Mouse (Mus musculus): ENCODE results near the gene Gm42791.

Gm42791 gene

DNA sequence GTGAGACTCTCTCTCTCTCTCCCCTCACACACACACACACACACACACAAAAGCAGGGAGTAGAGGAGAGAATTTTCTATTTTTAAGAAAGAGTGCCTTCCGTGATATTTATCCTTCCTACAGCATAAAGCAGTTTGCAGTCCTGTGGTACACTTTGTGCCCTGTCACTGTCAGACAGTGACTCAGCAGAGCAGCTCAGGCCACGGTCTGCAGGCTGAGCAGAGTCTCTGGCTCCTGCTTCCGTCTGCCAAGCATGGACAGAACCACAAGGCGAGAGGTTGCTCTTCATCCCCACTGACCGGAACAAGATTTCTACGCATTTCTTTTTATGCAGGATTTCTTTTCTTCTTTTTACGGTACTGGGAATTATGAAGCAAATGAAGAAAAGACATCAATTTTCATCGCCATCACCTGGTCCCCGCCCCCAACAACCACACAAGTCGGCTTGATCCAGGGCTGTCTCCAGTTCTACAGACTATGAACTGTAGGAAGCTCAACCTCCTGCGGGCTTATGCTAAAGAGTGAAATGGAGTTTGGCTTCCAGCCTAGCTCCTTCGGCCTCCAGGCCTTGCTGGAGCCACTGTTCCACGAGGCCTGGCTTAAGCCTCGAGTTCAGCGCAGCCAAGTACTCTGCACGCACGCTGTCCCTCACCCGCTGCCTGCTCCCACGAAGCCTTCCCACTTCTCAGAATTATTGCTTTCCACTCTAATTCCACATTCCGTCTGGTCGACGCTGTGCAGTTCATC, 40.5 kb downstream of the Gm42791 start:
- no peak for DNase-seq (ENCODE audit: low read depth in 1 of 2, low spot score in 2 of 2)

DNA sequence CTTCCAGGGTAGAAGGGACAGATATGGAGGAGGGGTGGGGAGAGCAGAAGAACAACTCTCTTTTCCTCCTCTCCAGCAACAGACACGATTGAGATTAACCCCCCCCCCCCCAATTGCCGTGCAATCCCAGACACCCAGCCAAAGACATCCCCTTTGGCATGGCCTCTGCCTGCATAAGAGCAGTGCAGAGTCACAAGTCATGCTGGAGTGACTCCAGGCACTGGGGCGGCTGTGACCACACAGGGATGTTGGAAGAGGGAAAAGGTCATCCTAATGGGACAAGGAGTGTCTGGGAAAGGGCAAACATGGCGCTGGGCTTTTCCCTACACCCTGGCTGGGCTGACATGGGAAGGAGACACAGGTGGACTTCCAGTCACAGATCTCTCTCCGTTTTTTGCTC, 41.8 kb downstream of the Gm42791 start:
- no peak for DNase-seq (ENCODE audit: low read depth in 1 of 2, low spot score in 2 of 2)

DNA sequence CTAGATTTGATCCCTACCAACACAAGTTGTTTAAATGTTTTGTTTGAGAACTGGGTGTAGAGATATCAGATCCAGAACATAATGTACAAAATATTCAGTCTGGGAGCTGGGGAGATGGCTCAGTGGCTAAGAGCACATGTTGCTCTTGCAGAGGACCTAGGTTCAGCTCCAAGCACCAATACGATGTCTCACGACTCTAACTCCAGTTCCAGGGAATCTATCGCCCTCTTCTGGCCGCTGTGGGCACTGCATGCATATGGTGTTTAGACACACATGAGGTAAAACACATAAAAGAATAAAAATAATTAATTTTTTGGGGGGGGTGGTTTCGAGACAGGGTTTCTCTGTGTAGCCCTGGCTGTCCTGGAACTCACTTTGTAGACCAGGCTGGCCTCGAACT, 42.5 kb downstream of the Gm42791 start:
- peak in 1 of 2 experiments; percentile 29 for DNase-seq (ENCODE audit: low read depth in 1 of 2, low spot score in 2 of 2)

DNA sequence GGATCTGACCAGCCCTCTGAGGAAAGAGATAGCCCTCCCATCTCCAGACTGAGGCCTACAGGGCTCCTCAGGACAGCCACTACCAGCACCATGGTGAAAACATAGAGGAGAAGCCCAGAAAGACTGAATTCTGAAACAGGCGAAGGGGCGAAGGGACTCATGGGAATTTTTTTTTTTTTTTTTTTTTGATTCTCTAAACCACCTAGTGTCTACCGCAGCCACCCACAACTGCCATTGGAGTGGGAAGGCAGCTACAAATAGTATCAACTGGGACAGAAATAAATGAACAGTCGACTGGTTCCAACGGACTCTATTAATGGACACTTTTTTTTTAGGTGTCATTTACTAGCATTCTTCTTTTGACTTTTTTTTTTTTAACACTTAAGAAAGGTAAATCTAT, 43.6 kb downstream of the Gm42791 start:
- no peak for DNase-seq (ENCODE audit: low read depth in 1 of 2, low spot score in 2 of 2)

DNA sequence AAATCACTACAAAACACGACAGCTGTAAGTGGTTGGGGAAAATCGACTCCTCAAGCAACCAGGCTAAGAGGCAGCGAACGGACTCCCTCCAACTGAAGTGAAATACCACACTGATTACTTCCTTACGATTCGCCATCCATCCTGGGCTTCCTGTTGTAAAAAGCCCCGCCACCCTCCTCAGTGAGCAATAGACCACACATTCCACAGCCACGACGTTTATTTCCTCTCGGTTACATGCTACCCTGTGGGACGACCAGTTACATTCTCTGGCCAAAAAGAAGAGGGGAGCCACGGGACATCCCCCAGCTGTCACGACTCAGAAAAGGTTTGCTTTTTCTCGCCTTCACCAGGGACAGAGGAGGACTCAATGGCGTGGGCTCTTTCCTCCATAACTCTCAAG, 44.9 kb downstream of the Gm42791 start:
- no peak for DNase-seq (ENCODE audit: low read depth in 1 of 2, low spot score in 2 of 2)

DNA sequence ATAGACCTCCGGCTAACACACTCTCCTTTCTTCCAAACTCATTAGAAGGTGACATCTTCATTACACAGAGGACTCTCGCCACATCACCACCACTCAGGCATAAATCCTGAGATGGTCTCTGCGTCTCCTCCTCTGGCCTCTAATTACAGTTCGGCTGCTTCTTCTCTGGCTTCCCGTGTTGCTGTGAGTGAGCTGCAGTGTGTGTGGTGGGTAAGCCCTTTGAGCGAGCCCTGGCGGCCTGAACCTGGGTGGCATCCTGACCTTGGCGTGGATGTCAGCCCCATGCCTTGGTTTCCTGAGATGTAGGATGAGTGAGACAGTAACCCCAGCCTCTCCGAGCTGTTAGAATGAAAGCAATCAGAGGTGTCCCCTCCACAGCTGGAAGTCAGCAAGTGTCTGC, 46.4 kb downstream of the Gm42791 start:
- DNase-seq (ENCODE audit: low read depth in 1 of 2, low spot score in 2 of 2): no peak

DNA sequence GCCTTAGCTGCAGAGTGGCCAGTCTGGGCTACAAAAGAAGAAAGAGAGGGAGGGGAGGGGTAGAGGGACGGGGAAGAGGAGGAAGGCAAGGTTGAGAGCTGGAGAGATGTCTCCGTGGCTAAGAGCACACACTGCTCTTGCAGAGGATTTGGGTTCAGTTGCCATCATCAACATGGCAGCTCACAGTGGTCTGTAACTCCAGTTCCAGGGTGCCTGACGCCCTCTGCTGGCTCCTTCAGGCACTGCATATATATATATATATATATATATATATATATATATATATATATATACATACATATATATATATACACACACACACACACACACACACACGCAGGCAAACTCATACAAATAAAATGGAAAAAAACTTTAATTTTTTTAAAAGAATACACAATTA, 47.5 kb downstream of the Gm42791 start:
- DNase-seq (ENCODE audit: low read depth in 1 of 2, low spot score in 2 of 2): no peak

DNA sequence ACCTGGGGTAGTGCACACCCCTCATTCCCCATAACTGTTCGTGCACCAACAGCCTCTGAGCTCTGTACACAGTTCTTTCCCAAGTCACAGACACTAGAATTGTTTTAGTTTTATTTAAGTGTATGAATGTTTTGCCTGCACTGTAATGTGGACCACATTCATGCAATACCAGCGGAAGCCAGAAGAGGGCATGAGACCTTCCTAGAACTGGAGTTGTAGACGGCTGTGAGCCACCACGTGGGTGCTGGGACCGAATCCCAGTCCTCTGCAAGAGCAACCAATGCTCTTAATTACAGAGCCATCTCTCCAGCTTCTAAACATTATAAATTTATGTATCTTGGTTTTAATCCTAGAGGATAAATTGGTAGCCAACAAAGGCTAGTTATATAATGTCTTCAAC, 48.2 kb downstream of the Gm42791 start:
- DNase-seq (ENCODE audit: low read depth in 1 of 2, low spot score in 2 of 2): no peak

DNA sequence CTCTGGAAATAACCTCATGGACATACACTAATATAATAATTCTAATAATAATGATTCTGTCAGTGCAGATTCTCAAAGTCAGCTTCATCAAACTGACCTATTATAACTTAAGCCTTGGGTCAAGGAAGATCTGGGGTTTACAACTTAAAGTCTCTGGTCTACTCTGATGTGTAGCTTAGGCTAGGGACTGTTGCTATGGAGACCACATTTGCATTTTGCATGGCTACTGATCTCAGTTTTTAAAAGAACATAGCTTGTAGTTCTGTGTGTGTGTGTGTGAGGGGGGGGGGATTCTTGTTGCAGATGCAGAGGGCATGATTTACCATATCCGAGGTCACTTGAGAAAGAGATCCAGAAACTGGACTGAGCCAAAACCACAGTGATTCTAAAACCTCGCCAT, 49.2 kb downstream of the Gm42791 start:
- no peak for DNase-seq (ENCODE audit: low read depth in 1 of 2, low spot score in 2 of 2)

DNA sequence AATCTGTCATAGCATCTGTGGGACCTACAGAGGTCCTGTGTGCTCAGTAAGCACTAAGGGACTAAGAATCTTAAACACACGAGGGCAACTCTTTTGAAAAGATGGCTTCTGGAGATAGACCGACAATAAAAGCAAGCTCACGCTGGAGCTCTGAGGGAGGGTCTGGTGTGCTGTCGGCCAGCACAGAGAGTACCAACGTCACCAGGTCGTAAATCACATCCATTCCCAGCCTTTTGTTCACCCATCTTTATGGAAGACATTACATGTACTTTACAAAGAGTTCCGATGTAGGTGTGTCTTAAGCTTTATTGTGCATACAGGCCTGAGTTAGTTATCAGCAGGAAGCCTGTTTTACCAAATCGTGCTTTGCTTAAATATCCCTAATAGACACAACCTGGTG, 50.9 kb downstream of the Gm42791 start:
- DNase-seq (ENCODE audit: low read depth in 1 of 2, low spot score in 2 of 2): no peak

DNA sequence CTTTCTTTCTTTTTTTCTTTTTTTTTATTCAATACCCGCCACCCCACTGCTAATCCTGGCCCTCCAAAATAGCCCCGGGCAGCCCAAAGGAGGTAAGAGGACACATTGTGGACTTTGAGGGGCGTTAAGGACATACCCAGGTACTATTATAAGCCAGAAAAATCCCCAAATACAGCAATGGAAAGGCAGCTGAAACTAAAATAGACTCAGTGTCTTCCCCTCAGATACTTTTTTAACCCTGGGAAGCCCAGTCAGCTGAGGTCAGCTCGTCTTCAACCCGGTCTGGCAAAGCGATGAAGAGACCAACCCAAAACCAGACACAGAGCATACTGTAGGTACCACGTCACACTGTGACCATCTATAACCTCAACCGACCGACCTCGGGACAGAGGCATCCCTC, 51.5 kb downstream of the Gm42791 start:
- DNase-seq (ENCODE audit: low read depth in 1 of 2, low spot score in 2 of 2): no peak

DNA sequence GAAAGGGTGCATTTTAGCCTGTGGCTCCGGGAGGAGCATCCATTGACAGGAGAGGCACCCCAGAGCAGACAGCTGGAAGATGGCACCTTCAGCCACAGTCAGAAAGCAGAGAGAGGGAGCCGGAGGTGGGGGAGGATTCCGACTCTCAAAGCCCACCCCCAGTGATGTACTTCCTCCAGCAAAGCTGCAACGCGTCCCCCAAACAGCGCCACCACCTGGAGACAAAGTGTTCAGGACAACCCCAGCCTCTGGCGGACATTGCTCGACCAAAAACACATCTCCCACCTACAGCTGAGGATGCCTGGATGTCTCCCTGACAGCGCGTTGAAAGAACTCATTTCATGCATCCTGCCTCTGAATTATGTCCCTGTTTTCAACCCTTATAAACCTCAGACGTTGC, 52.0 kb downstream of the Gm42791 start:
- no peak for DNase-seq (ENCODE audit: low read depth in 1 of 2, low spot score in 2 of 2)

DNA sequence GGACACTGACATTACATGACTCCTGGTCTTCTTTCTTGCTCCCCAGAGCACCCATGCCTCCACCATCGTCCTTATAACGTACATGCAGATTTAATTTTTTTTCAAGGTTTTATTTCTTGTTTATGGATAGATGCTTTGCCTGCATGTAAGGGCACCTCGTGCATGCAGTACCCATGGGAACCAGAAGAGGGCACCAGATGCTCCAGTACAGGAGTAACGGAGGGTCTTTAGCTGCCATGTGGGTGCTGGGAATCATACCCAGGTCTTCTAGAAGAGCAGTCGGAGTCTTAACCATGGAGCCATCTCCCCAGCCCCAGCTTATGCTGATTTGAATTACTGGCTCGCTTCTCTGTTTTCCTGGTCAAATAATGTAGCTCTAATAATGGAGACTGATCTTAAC, 52.6 kb downstream of the Gm42791 start:
- DNase-seq (ENCODE audit: low read depth in 1 of 2, low spot score in 2 of 2): no peak

DNA sequence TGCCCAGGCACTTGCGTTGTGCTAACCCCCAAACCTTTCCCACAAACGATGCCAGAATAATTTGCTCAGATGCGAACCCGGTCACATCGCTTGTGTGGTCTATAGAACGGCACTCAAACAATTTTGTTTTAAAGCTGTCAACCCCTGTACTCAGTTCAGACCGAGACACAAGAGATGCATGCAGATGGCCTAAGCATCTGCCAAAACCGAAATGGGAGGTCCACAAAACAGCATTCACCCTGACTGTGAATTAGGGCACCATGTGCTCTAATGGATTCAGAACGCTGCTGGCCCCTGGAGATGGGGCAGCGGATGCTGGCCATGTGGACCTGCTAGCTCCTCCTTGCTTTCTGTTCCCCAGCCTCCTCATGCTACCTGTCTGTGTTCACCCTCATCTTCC, 53.1 kb downstream of the Gm42791 start:
- DNase-seq (ENCODE audit: low read depth in 1 of 2, low spot score in 2 of 2): no peak

DNA sequence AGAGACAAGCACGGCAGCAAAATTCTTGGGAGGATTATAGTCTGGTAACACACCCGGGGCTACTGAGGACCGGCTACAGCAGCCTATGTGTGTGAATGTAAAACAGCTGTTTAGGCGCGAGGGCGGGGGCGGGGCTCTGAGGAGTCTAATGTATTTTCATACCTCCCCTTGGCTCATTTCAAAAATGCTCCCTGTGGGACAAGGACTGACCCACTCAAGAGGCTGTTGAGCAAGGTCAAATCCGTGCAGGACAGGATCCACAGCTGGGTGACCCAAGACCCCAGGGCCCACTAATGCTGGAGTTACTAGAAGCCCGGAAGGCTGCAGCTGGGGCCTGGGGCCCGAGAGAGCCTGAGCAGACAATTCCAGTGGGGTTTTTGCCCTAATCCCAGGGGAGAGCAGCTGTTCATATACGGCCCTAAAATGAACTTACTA, 55.0 kb downstream of the Gm42791 start:
- no peak for DNase-seq (ENCODE audit: low read depth in 1 of 2, low spot score in 2 of 2)

DNA sequence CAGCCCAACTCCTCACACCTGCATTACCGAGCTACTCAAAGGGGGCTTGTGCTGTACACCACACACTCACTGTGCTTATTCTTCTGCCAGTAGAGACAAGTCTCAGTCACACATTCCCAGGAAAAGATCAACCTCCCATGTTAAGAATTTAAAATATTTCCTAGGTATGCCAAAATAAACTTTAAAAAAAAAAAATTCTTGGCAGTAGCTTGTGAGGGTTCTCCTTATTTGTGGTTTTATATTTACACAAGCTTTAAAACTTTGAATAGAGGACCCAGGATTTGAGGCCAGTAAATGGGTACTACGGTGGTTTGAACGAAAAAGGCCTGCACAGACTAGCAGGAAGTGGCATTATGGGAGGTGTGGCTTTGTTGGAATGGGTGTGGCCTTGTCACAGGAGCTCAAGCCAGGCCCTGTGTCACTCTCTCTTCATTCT, 58.4 kb downstream of the Gm42791 start:
- DNase-seq (ENCODE audit: low read depth in 1 of 2, low spot score in 2 of 2): no peak

DNA sequence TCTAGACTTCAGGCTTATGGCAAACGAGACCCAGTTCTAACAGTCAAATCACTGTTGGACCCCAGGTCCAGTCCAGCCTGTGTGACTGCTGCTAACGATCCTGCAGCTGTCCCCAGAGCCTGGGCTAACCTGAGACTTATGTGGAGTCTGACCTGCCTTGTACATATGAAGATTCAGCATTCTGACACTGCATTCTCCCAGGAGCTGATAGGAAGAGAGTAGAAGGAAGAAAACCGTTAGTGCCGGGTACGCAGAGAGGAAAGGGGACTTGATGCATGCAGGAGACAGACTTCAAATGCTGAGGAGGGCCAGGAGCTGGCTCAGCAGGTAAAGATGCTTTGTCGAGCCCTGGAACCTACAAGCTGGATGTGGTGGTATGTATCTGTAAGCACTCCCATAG, 59.1 kb downstream of the Gm42791 start:
- no peak for DNase-seq (ENCODE audit: low read depth in 1 of 2, low spot score in 2 of 2)

DNA sequence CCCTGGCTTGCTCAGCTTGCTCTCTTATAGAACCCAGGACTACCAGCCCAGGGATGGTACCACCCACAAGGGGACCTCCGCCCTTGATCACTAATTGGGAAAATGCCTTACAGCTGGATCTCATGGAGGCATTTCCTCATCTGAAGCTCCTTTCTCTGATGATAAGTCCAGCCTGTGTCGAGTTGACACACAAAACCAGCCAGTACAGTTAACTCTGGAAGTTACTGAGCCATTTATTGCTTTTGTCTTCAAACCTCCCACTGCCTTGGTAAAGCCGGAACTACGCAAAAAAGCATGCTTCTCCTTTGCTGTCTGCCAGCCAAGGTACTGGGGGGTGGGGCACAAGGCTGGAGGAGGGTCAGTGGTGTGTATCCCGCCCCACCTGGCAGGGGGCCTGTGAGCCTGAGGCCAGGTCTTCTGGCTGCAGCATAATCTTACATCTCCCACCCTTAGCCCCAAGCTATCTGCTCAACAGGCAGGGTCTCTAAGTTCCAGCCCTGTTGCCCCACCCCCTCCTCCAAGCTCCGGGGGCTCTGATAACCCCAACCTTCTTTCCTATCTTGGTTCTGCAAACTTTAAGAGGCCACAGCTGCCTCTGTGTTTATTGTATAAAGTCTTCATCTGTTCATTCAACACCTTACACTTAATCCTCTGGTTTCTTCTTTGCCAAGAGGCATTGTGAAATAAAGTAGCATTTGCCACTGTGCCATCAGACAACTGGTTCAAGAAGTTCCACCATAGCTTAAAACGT, 59.7 kb downstream of the Gm42791 start:
- DNase-seq (ENCODE audit: low read depth in 1 of 2, low spot score in 2 of 2): no peak

DNA sequence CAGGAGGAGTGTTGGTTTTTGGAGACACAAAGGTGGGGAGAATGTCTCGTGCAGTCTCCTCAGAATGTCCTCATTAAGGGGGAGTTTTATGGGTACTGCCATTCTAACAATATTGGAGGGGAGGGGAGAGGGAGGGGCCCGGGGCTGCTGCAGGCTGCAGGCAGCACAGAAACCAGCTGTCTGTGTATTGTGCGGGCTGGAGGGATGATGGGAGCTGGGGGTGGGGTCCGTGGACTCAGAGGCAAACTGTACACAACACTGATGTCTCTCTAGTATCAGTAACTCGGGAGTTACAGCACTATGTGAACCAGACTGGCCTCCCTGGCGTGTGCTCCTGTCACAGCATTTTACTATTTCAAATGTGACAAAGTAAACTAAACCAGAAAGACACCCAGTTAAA, 60.5 kb downstream of the Gm42791 start:
- DNase-seq (ENCODE audit: low read depth in 1 of 2, low spot score in 2 of 2): no peak

DNA sequence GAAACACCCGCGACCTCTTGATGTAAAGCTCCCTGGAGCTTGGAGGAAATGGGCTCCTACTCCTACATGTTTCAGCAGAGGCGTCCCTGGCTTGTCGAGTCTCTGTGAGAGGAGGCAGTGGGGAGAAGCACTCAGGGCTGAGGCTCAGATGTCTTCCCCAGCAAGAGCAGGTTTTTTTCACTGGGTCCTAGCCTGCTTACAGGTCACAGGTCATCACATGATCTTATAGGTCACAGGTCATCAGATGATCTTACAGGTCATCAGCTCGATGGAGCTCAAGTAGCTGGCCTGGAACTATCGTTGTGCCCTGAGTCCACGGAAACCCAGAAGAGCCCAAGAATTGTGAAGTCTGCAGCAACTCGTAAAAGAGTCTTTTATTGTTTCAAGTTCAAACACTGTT, 61.2 kb downstream of the Gm42791 start:
- no peak for DNase-seq (ENCODE audit: low read depth in 1 of 2, low spot score in 2 of 2)

DNA sequence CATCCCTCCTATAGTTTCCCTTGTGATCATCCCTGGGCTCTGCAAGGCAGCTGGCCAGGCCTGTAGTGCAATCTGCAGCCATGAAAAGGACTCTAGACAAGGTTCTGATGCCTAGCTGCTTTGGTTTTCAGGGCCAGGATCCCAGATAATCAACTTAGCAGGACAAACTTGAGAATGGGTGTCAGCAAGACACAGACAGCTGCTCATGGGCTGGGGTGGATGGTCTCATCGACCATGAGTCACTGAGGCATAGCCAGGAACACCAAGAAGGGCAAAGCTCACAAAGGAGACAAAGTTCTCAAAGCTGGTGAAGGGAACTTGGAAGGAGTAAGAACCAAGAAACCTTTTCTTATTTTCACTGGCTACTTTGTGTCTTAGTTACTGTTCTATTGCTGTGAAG, 63.6 kb downstream of the Gm42791 start:
- no peak for DNase-seq (ENCODE audit: low read depth in 1 of 2, low spot score in 2 of 2)

DNA sequence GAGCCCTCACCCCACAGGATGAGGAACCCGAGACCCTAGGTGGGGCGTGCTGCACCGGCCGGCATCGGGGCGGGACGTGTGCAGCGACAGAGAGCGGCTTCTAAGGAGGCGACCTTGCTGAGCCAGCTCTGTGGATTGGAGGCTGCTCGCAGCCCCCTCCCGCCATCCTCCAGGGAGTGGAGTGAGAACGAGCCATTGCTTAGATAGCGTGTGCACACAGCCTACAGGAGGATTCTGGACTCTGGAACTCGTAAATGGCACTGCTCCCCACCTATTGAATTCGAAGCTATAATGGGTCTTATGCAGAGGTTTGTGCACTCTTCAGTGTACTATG, 65.9 kb downstream of the Gm42791 start, which contains the start of gene Katnal1:
Gene Katnal1 (minus strand): TSS at position 205 of the 334 bp plus-strand sequence.
- no peak for DNase-seq (ENCODE audit: low read depth in 1 of 2, low spot score in 2 of 2)
